Mouse (Mus musculus) megakaryocyte-erythroid progenitor cell, adult 5-6 weeks (primary cell): ENCODE results near the gene Pde6h. TPM values are rescaled to one million over a fixed set of nuclear protein-coding genes. Genes with fewer than 3 reads are reported as not detected.

Experiments used
- ATAC-seq: replicated peaks from 2 replicates; pipeline ENCODE4 v1.8.0; 2016; ENCODE audit warnings: mild to moderate bottlenecking, inconsistent platforms; ENCODE audit not compliant: severe bottlenecking, poor library complexity, low FRiP score, low TSS enrichment
- total RNA-seq, 2 experiments: library from RNA; stranded (forward) in 1 of 2; stranded (reverse) in 1 of 2; fragments of 200-1000, 215-1000 nt in 1 of 2; fragments of >200 nt in 1 of 2; fragmentation: Nextera tagmentation in 1 of 2; gene quantifications; 2 replicates each; pipeline ENCODE4 v1.2.3; 2014 to 2017

Gene Pde6h
- total RNA-seq, 2 experiments from 2014 or later = 3.1 TPM; not detected in 1

DNA sequence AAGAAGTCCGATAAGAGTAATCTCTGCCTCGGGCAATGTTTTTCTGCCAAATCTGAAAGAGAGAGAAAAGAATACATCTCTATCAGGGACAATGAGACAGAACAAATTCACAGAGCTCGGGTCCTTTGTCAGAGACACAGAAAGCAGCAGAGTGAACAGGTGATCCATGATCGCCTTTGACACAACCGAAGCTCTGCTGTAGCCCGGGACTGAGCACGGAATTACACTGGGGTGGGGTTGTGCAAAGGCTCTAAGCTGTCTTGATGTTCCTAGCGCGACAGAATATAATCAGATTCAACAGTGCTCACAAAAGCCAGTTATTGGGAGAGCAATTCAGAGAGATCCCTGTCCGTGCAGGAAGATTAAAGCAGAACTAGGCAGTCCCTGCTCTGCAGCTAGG is 77.1 kb downstream of the Pde6h start:
- no peak for ATAC-seq

- ATAC-seq = no peak
These were observed 77.9 kb downstream of the Pde6h start for GRCm38 (mm10) chr6:137001267-137002168.

GRCm38 (mm10) chr6:137002169-137002514 is 78.5 kb downstream of the Pde6h start:
- no peak for ATAC-seq

DNA sequence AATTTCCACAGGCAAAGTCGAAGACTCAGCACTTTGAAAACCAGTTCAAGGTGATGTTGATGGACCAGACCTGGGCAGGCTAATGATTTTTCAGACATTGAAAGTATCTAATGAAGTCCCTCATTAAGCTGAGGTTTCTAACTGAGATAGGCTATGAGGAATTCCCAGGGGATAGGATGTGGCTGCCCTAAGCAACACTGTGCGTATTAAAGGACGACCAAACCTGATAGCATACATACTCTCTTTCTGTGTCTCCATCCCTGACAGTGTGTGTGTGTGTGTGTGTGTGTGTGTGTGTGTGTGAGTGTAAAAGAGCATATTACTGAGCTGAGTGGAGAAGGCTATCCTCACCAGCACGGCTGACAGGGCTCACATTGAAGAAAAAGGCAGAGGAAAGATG is 80.7 kb downstream of the Pde6h start:
- ATAC-seq = no peak

DNA sequence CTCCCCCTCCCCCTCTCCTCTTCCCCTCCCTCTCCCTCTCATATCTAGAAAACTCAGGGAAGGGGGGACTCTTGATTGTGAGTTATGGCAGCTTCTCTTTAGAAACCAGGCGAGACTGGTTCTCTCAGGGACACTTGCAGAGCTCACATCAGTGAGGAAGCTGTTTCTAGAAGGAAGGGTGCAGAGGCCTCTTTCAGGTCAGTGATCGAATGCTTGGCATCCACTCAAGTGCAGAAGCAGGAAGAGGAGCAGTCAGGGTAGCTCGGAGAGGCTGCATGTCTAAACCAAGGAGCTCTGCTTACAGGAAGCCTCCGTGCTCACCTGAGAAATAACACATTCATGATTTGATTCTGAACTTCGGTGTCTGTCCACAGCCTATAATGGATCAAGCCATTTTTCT is 87.6 kb downstream of the Pde6h start:
- no peak for ATAC-seq

DNA sequence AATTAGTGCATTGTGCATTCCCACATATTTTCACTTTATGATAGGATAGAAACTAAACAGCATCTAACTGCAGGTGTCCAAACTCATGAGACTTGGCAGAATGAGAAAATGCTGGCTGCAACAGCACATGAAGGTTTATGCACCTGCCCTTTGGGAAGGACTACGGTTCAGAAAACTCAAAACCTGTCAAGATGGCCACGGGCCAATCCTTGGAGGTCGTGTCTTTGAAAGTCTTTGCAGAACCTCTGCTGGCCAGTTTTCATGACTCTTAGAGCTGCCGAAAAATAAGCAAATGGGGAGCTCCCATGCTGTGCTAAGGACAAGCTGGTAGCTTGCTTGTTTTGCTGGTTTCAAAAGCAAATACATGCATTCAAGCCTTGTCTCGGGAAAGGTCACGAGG is 90.7 kb downstream of the Pde6h start:
- no peak for ATAC-seq

DNA sequence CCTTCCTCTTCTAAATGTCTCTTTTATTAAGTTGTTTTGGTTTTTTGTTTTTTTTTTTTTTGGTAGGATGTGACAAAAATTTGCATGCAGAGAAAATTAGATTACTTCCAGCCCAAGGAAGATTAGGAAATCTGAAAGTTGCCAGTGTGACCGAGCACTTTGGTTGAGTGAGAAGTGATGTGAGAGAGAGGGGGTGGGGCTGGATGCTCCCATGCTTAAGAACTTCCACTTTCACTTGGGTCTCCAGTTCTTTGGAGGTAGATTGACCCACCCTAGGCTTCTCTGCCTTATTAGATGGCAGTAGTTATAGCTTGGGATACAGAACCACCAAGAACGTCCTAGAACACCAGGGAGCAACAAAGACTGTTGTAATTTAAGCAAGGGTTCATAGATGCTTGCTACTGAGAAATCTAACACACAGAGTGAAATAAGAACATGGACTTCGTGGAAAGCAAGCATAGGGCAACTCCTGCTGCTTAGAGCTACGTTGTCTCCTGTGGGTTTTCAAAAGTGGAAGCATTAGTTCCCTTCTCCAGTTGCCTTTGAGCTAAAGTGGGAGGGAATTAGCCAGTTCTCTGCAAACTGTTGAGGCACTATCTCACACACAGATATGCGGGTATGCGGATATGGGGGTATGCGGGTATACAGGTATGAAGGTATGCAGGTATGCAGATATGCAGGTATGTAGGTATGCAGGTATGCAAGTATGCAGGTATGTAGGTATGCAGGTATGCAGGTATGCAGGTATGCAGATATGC is 93.8 kb downstream of the Pde6h start:
- ATAC-seq = no peak

Other genes starting within 250 kb of the Pde6h start
- not detected in 2 replicates for gene Gucy2c, start 142.1 kb upstream of the Pde6h start, total RNA-seq (2014; fragmentation: Nextera tagmentation)
- gene Gucy2c, start 142.1 kb upstream of the Pde6h start, total RNA-seq (2017) = not detected in 2 replicates
- 28.8 and 33.6 TPM in 2 replicates for gene Hist4h4, start 119.4 kb upstream of the Pde6h start, total RNA-seq (2014; fragmentation: Nextera tagmentation)
- gene Hist4h4, start 119.4 kb upstream of the Pde6h start, total RNA-seq (2017) = 19.2 and 39.0 TPM in 2 replicates
- 38.7 and 39.4 TPM in 2 replicates for gene H2afj, start 115.6 kb upstream of the Pde6h start, total RNA-seq (2014; fragmentation: Nextera tagmentation)
- 43.2 and 73.2 TPM in 2 replicates for gene H2afj, start 115.6 kb upstream of the Pde6h start, total RNA-seq (2017)
- gene BC049715, start 96.2 kb upstream of the Pde6h start, total RNA-seq (2014; fragmentation: Nextera tagmentation) = 0.96 and 1.2 TPM in 2 replicates
- gene BC049715, start 96.2 kb upstream of the Pde6h start, total RNA-seq (2017) = 1.0 and 2.5 TPM in 2 replicates
- 122 and 137 TPM in 2 replicates for gene Wbp11, start 95.6 kb upstream of the Pde6h start, total RNA-seq (2014; fragmentation: Nextera tagmentation)
- 57.0 and 70.7 TPM in 2 replicates for gene Wbp11, start 95.6 kb upstream of the Pde6h start, total RNA-seq (2017)
- gene Smco3, start 88.4 kb upstream of the Pde6h start, total RNA-seq (2014; fragmentation: Nextera tagmentation) = 1.1 TPM in 1 of 2 replicates, not detected in the other
- 1.2 TPM in 1 of 2 replicates, not detected in the other for gene Smco3, start 88.4 kb upstream of the Pde6h start, total RNA-seq (2017)
- 9.9 and 10.7 TPM in 2 replicates for gene Art4, start 66.1 kb upstream of the Pde6h start, total RNA-seq (2014; fragmentation: Nextera tagmentation)
- 26.4 and 28.1 TPM in 2 replicates for gene Art4, start 66.1 kb upstream of the Pde6h start, total RNA-seq (2017)
- not detected in 2 replicates for gene Mgp, start 48.0 kb upstream of the Pde6h start, total RNA-seq (2014; fragmentation: Nextera tagmentation)
- gene Mgp, start 48.0 kb upstream of the Pde6h start, total RNA-seq (2017) = not detected in 2 replicates
- gene Erp27, start 1.7 kb upstream of the Pde6h start, total RNA-seq (2014; fragmentation: Nextera tagmentation) = 1.6 and 2.3 TPM in 2 replicates
- not detected in 2 replicates for gene Erp27, start 1.7 kb upstream of the Pde6h start, total RNA-seq (2017)
- gene Arhgdib, start 18.1 kb downstream of the Pde6h start, total RNA-seq (2014; fragmentation: Nextera tagmentation) = 207 and 252 TPM in 2 replicates
- 203 and 254 TPM in 2 replicates for gene Arhgdib, start 18.1 kb downstream of the Pde6h start, total RNA-seq (2017)
- gene Rerg, start 246.7 kb downstream of the Pde6h start, total RNA-seq (2014; fragmentation: Nextera tagmentation) = not detected in 2 replicates
- gene Rerg, start 246.7 kb downstream of the Pde6h start, total RNA-seq (2017) = not detected in 2 replicates